Mouse (Mus musculus): ENCODE results near the gene Emc10. TPM values are rescaled to one million over a fixed set of nuclear protein-coding genes. Genes with fewer than 3 reads are reported as not detected.
A peak's percentile ranks its signal among the peaks of the same experiment; 100 is the strongest.

Gene Emc10
- polyA plus RNA-seq, 1 experiment from 2014 or later, result 101 TPM

DNA sequence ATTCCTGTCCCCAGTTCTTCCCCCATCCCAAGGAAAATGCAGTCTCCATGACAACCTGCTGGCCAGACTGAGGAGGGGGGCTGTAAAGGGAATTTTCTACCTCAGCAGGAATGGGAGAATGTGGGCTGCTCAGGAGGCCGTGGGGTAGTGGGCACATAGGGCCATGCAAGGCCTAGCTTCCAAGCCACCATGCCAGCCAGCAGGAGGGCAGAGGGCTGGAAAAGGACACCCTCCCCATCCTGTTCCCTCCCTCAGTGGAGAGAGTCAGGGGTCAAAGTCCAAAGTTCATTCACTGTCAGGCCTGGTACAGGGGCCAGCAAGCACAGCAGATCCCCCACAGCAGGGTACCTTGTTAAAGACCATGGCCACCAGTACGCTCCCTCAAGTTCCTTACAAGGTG is 31.2 kb downstream of the Emc10 start, which contains the start of gene Aspdh:
TSS of gene Aspdh (plus strand) at position 281 of the 400 bp plus-strand sequence.
- peak within 1 kb of the TSS; percentile 50 for H3K9ac ChIP-seq
- H3K4me1 ChIP-seq, result peaks cover 60% of the 10 kb centered on the region
- peaks cover 4% of the 10 kb centered on the region for H3K27me3 ChIP-seq
- peak within 1 kb of the TSS; percentile 32 for H3K4me2 ChIP-seq
- H3K36me3 ChIP-seq (ENCODE audit: poor library complexity, severe bottlenecking), result peaks cover 40% of the 10 kb centered on the region
- WGBS, result 47% methylated on average over 2 of the region's 2 CpGs
- ATAC-seq, result no peak
- peak within 1 kb of the TSS; percentile 79 for H3K27ac ChIP-seq
- no peaks in the 10 kb centered on the region for H3K9me3 ChIP-seq (replicated peaks)
- H3K4me3 ChIP-seq, result no peak within 1 kb of the TSS

DNA sequence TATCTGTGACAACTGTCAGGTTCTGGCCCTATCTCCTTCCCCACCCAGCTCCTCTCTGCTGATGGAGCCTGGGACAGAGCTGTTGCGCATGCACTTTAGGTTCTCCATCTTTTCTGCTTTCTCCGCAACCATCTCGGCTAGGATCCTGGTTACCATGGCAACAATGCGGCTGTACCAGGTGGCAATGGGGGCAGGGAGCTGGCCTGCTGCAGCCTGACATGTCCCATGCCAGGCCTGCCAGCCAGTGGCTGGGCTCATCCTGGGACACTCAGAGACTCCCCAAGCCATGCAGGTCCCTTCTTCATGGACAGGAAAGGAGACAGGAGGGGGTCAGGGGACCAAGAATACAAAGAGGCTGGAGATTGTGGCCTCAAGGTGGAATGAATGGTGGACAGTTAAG is 31.8 kb downstream of the Emc10 start:
- Histone ChIP-seq H3K4me3 (no peak overlapping the region), H3K4me1 (peaks cover 59% of the 10 kb centered on the region), H3K27me3 (peaks cover 4% of the 10 kb centered on the region), H3K4me2 (peak overlapping the region; percentile 32), H3K9ac (peak overlapping the region; percentile 50; the same call in 1 of the 2 replicates), H3K27ac (peak overlapping the region; percentile 79), H3K36me3 (ENCODE audit: poor library complexity, severe bottlenecking) (peaks cover 46% of the 10 kb centered on the region), H3K9me3 (replicated peaks) (no peaks in the 10 kb centered on the region)
- ATAC-seq, result no peak
- WGBS, result 18% methylated on average over 4 of the region's 4 CpGs

DNA sequence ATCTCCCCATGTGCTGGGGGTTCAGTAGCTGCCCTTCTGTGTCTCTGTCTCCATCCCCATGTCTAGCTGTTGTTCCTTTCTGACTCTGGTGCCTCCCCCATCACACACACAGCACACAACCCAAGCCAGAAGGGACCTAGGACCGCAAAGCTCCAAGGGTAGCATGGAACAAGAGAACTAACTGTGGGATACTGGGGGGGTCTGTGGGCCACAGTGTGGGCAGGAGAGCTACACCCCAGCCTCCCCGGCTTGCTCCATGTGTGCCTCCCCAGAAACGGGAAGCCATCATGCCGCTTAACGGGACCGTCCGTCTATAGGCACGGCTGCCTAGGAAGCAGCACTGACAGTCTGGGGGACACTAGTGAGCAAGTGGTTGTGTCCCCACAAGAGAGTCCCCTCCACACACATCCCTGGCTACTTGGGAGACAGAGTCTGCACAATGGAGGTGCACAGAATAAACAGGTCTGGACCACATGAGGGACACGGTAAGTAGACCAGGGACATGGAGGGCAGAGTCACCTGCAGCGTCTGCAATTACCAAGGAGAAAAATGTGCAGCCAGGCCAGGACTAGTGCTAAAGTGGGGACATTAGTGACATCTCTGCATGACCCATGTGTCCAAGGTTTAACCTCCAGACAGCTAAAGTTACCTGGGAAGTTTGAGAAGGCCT is 32.6 kb downstream of the Emc10 start:
- Histone ChIP-seq H3K9me3 (replicated peaks) (no peaks in the 10 kb centered on the region), H3K4me2 (0 out of 2 replicates have a peak overlapping the region, but pooled peaks have one; percentile 10), H3K27ac (peak overlapping the region; percentile 79), H3K9ac (peak overlapping the region; percentile 50), H3K27me3 (peaks cover 4% of the 10 kb centered on the region), H3K36me3 (ENCODE audit: poor library complexity, severe bottlenecking) (peaks cover 55% of the 10 kb centered on the region), H3K4me1 (peaks cover 50% of the 10 kb centered on the region), H3K4me3 (no peak overlapping the region)
- ATAC-seq, result no peak
- WGBS, result 89% methylated on average over 10 of the region's 10 CpGs

- Histone ChIP-seq H3K36me3 (ENCODE audit: poor library complexity, severe bottlenecking) (peaks cover 61% of the 10 kb centered on the region), H3K4me1 (peaks cover 44% of the 10 kb centered on the region)
Observed at GRCm38 (mm10) chr7:44463056-44463425, 33.3 kb downstream of the Emc10 start.

GRCm38 (mm10) chr7:44462218-44463055 is 33.9 kb downstream of the Emc10 start:
- peaks cover 44% of the 10 kb centered on the region for H3K4me1 ChIP-seq
- peaks cover 4% of the 10 kb centered on the region for H3K27me3 ChIP-seq
- WGBS, result 40% methylated on average over 72 of the region's 77 CpGs
- H3K9ac ChIP-seq, result no peak overlapping the region
- H3K4me3 ChIP-seq, result no peak overlapping the region
- ATAC-seq, result no peak
- no peak overlapping the region for H3K27ac ChIP-seq
- H3K36me3 ChIP-seq (ENCODE audit: poor library complexity, severe bottlenecking), result peaks cover 67% of the 10 kb centered on the region
- no peak overlapping the region for H3K4me2 ChIP-seq
- H3K9me3 ChIP-seq (replicated peaks), result peaks cover 4% of the 10 kb centered on the region; the same call in 1 of the 2 replicates

More at GRCm38 (mm10) chr7:44463056-44463425, 33.3 kb downstream of the Emc10 start:
- no peak overlapping the region for H3K9ac ChIP-seq
- peaks cover 3% of the 10 kb centered on the region; the same call in 1 of the 2 replicates for H3K9me3 ChIP-seq (replicated peaks)
- H3K27ac ChIP-seq, result no peak overlapping the region
- H3K4me2 ChIP-seq, result no peak overlapping the region
- ATAC-seq, result no peak
- no peak overlapping the region for H3K4me3 ChIP-seq
- 44% methylated on average over 8 of the region's 8 CpGs for WGBS
- H3K27me3 ChIP-seq, result peaks cover 4% of the 10 kb centered on the region

GRCm38 (mm10) chr7:44461503-44462217 is 34.7 kb downstream of the Emc10 start:
- 78% methylated on average over 57 of the region's 57 CpGs for WGBS
- Histone ChIP-seq H3K4me1 (peaks cover 38% of the 10 kb centered on the region), H3K4me2 (no peak overlapping the region), H3K9ac (no peak overlapping the region), H3K9me3 (replicated peaks) (peaks cover 4% of the 10 kb centered on the region; the same call in 1 of the 2 replicates), H3K36me3 (ENCODE audit: poor library complexity, severe bottlenecking) (peaks cover 75% of the 10 kb centered on the region), H3K27ac (no peak overlapping the region), H3K4me3 (no peak overlapping the region), H3K27me3 (peaks cover 4% of the 10 kb centered on the region)
- ATAC-seq, result no peak

DNA sequence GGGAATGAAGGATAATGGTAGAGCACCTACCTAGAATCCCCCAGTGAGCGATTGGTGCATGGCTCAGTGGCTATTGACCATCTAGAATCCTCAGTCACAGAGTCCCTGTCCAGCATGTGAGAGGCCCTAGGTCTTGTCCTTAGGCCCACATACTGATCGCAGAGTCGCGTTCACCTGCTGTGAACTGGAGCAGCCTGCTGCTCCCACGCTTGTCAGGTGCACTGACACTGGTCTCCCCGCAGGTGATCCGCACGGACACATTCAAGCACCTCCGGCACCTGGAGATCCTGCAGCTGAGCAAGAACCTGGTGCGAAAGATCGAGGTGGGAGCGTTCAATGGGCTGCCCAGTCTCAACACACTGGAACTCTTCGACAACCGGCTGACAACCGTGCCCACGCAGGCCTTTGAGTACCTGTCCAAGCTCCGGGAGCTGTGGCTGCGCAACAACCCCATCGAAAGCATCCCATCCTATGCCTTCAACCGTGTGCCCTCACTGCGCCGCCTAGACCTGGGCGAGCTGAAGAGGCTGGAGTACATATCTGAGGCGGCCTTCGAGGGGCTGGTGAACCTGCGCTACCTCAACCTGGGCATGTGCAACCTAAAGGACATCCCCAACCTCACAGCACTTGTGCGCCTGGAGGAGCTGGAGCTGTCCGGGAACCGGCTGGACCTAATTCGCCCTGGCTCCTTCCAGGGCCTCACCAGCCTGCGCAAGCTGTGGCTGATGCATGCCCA is 35.4 kb downstream of the Emc10 start:
- Histone ChIP-seq H3K4me2 (no peak overlapping the region), H3K27me3 (peaks cover 4% of the 10 kb centered on the region), H3K36me3 (ENCODE audit: poor library complexity, severe bottlenecking) (peaks cover 81% of the 10 kb centered on the region), H3K4me1 (peaks cover 35% of the 10 kb centered on the region), H3K9me3 (replicated peaks) (peaks cover 4% of the 10 kb centered on the region; the same call in 1 of the 2 replicates), H3K9ac (no peak overlapping the region), H3K27ac (no peak overlapping the region), H3K4me3 (no peak overlapping the region)
- 87% methylated on average over 31 of the region's 31 CpGs for WGBS
- ATAC-seq, result no peak

- no peak for ATAC-seq
- no peak overlapping the region for H3K27ac ChIP-seq
- WGBS, result 82% methylated on average over 6 of the region's 6 CpGs
- H3K9me3 ChIP-seq (replicated peaks), result peaks cover 4% of the 10 kb centered on the region; the same call in 1 of the 2 replicates
- H3K36me3 ChIP-seq (ENCODE audit: poor library complexity, severe bottlenecking), result peaks cover 89% of the 10 kb centered on the region
- no peak overlapping the region for H3K4me3 ChIP-seq
- H3K9ac ChIP-seq, result no peak overlapping the region
- H3K4me2 ChIP-seq, result no peak overlapping the region
- peaks cover 29% of the 10 kb centered on the region for H3K4me1 ChIP-seq
- peaks cover 4% of the 10 kb centered on the region for H3K27me3 ChIP-seq
Observed at GRCm38 (mm10) chr7:44460067-44460466, 36.3 kb downstream of the Emc10 start.

GRCm38 (mm10) chr7:44456302-44456701 is 40.0 kb downstream of the Emc10 start:
- no peak for ATAC-seq
- peaks cover 85% of the 10 kb centered on the region for H3K36me3 ChIP-seq (ENCODE audit: poor library complexity, severe bottlenecking)

GRCm38 (mm10) chr7:44453256-44453655 is 43.1 kb downstream of the Emc10 start:
- no peak overlapping the region for H3K27ac ChIP-seq
- ATAC-seq, result 0 out of 2 replicates have a peak, but pooled peaks have one; percentile 4
- no peak overlapping the region for H3K4me2 ChIP-seq
- H3K36me3 ChIP-seq (ENCODE audit: poor library complexity, severe bottlenecking), result peaks cover 82% of the 10 kb centered on the region
- H3K27me3 ChIP-seq, result no peaks in the 10 kb centered on the region
- peaks cover 3% of the 10 kb centered on the region; the same call in 1 of the 2 replicates for H3K9me3 ChIP-seq (replicated peaks)
- no peak overlapping the region for H3K4me3 ChIP-seq
- H3K4me1 ChIP-seq, result peaks cover 37% of the 10 kb centered on the region
- 32% methylated on average over 3 of the region's 3 CpGs for WGBS
- peak overlapping the region; percentile 47; the same call in 1 of the 2 replicates for H3K9ac ChIP-seq

More at GRCm38 (mm10) chr7:44456302-44456701, 40.0 kb downstream of the Emc10 start:
- Histone ChIP-seq H3K4me3 (no peak overlapping the region), H3K9me3 (replicated peaks) (peaks cover 4% of the 10 kb centered on the region; the same call in 1 of the 2 replicates), H3K9ac (no peak overlapping the region), H3K27me3 (no peaks in the 10 kb centered on the region), H3K4me2 (no peak overlapping the region), H3K27ac (no peak overlapping the region), H3K4me1 (peaks cover 20% of the 10 kb centered on the region)
- WGBS, result 100% methylated on average over 1 of the region's 1 CpGs

Data from forebrain, embryonic 13.5 days (tissue).